21 mouse cellular contexts compared by ENCODE assay signal in genomic region chr4:103095921-103096320, GRCm38 (mm10). TPM values are rescaled to one million over a fixed set of nuclear protein-coding genes. Genes with fewer than 3 reads are reported as not detected.
DNase-seq lines count a peak whose midpoint lies in the region; ATAC-seq lines count a peak whose summit lies in the region.
"Had no signal": no experiment of that assay in that cellular context is flagged by ENCODE, and none has a peak within 500 bp of the region (broad histone marks: within the 10 kb centered on the region; RNA-seq: fewer than 3 reads in every experiment).

No protein-coding gene starts in this region.

- no peaks in the 10 kb centered on the region for H3K4me1 ChIP-seq in forebrain, embryonic 12.5 days
- H3K4me1 ChIP-seq in midbrain, embryonic 16.5 days (ENCODE audit: control insufficient read depth, insufficient read depth, low read length): no peaks in the 10 kb centered on the region
- H3K4me1 ChIP-seq: embryonic facial prominence, embryonic 10.5 days; heart, embryonic 15.5 days; hindbrain, embryonic 13.5 days had no signal

- H3K9ac ChIP-seq in forebrain, embryonic 12.5 days: no peak overlapping the region
- H3K9ac ChIP-seq in midbrain, embryonic 16.5 days (ENCODE audit: low read depth, low read length): no peak overlapping the region
- H3K9ac ChIP-seq: heart, embryonic 15.5 days; hindbrain, embryonic 13.5 days had no signal

- no peaks in the 10 kb centered on the region for H3K27me3 ChIP-seq in forebrain, embryonic 12.5 days
- H3K27me3 ChIP-seq in midbrain, embryonic 16.5 days (ENCODE audit: control insufficient read depth, insufficient read depth, low read depth, low read length): no peaks in the 10 kb centered on the region
- H3K27me3 ChIP-seq: heart, embryonic 15.5 days; hindbrain, embryonic 13.5 days; Patski had no signal

- peak; percentile 12 for DNase-seq in right cerebral cortex, adult 18-20 months
- DNase-seq in right cerebral cortex, postnatal 14 days: no peak
- DNase-seq in brain, adult 2 months (ENCODE audit: low read depth, low spot score): peak; percentile 40
- no peak for DNase-seq in layer of hippocampus, adult 18-20 months (ENCODE audit: low spot score in 2 of 2)
- DNase-seq: adrenal gland, adult 8-10 months; cerebellum, adult 2 months; cerebellum, postnatal 10 days; gastrocnemius, postnatal 14 days; heart, adult 2 months; heart, postnatal 14 days had no signal

- no peaks in the 10 kb centered on the region for H3K9me3 ChIP-seq in forebrain, embryonic 12.5 days
- H3K9me3 ChIP-seq in midbrain, embryonic 16.5 days (replicated peaks; ENCODE audit: control insufficient read depth, low read length, poor library complexity, severe bottlenecking): no peaks in the 10 kb centered on the region
- H3K9me3 ChIP-seq: embryonic facial prominence, embryonic 10.5 days; heart, embryonic 15.5 days; hindbrain, embryonic 13.5 days had no signal

- H3K27ac ChIP-seq in forebrain, embryonic 12.5 days: no peak overlapping the region
- H3K27ac ChIP-seq in midbrain, embryonic 16.5 days (ENCODE audit: low read length): no peak overlapping the region
- H3K27ac ChIP-seq: embryonic facial prominence, embryonic 10.5 days; heart, adult 2 months; heart, embryonic 15.5 days; hindbrain, embryonic 13.5 days; hindbrain, postnatal 0 days had no signal

- H3K36me3 ChIP-seq in forebrain, embryonic 12.5 days (replicated peaks): no peaks in the 10 kb centered on the region
- H3K36me3 ChIP-seq in midbrain, embryonic 16.5 days (ENCODE audit: control insufficient read depth, insufficient read depth, low read length): no peaks in the 10 kb centered on the region
- H3K36me3 ChIP-seq: embryonic facial prominence, embryonic 10.5 days; heart, embryonic 15.5 days; hindbrain, embryonic 13.5 days had no signal

- no peak overlapping the region for H3K4me3 ChIP-seq in forebrain, embryonic 12.5 days (replicated peaks)
- no peak overlapping the region for H3K4me3 ChIP-seq in midbrain, embryonic 16.5 days (ENCODE audit: low read depth, low read length)
- H3K4me3 ChIP-seq: embryonic facial prominence, embryonic 10.5 days; heart, adult 2 months; heart, embryonic 15.5 days; hindbrain, embryonic 13.5 days had no signal

- ATAC-seq in CD4-positive, CD25-positive, alpha-beta regulatory T cell, adult 4 months: peak; percentile 69
- no peak for ATAC-seq in forebrain, embryonic 12.5 days (ENCODE audit: low FRiP score)
- ATAC-seq in midbrain, embryonic 16.5 days: no peak
- ATAC-seq: forebrain, embryonic 14.5 days; hindbrain, postnatal 0 days; intestine, embryonic 16.5 days; Patski had no signal

- no peak overlapping the region for H3K4me2 ChIP-seq in forebrain, embryonic 12.5 days
- no peak overlapping the region for H3K4me2 ChIP-seq in midbrain, embryonic 16.5 days (ENCODE audit: low read length)
- H3K4me2 ChIP-seq: heart, embryonic 11.5 days; heart, embryonic 15.5 days; hindbrain, embryonic 13.5 days had no signal

- 91% methylated on average over 8 of the region's 8 CpGs for WGBS in forebrain, embryonic 12.5 days
- 93% methylated on average over 8 of the region's 8 CpGs for WGBS in midbrain, embryonic 16.5 days

RNA-seq across cellular contexts. Expression of gene Mier1, which starts 18.3 kb away (rescaled TPM):
- 10 to 100 TPM; 77.0 to 89.9 TPM for polyA plus RNA-seq in CD4-positive, CD25-positive, alpha-beta regulatory T cell, adult 4 months (2017; shearing (Covaris generic))
- 41.6 and 43.3 TPM in 2 replicates for polyA plus RNA-seq in forebrain, embryonic 12.5 days (2016; fragmentation: Nextera tagmentation; extraction: Ambion mirVana)
- polyA plus RNA-seq in midbrain, embryonic 16.5 days (2015; fragmentation: Nextera tagmentation; extraction: Ambion mirVana): 26.7 and 34.4 TPM in 2 replicates
- total RNA-seq in layer of hippocampus, adult 18-20 months (2021): 10 to 100 TPM; 50.7 to 51.3 TPM

RNA-seq across cellular contexts. Expression of gene Wdr78, which starts 18.4 kb away (rescaled TPM):
- polyA plus RNA-seq in CD4-positive, CD25-positive, alpha-beta regulatory T cell, adult 4 months (2017; shearing (Covaris generic)): 1 to 10 TPM; 3.2 to 3.4 TPM
- 5.6 and 5.8 TPM in 2 replicates for polyA plus RNA-seq in forebrain, embryonic 12.5 days (2016; fragmentation: Nextera tagmentation; extraction: Ambion mirVana)
- polyA plus RNA-seq in midbrain, embryonic 16.5 days (2015; fragmentation: Nextera tagmentation; extraction: Ambion mirVana): 5.7 and 6.2 TPM in 2 replicates
- total RNA-seq in layer of hippocampus, adult 18-20 months (2021): 10 to 100 TPM; 13.2 to 14.1 TPM

Comparison
In these comparisons a context has a peak if more than half of its experiments do, and no peak if none do; other contexts are left out.
1. DNase-seq: peak in right cerebral cortex, adult 18-20 months (single experiment) and brain, adult 2 months (single experiment); none in right cerebral cortex, postnatal 14 days (single experiment) and layer of hippocampus, adult 18-20 months (0 of 2).